In genomic region chr7:29334156-29334555, GRCm38 (mm10) we compare ENCODE assay signal across 26 mouse cellular contexts. TPM values are rescaled to one million over a fixed set of nuclear protein-coding genes. Genes with fewer than 3 reads are reported as not detected.
A peak's percentile ranks its signal among the peaks of the same experiment; 100 is the strongest.
DNase-seq lines count a peak whose midpoint lies in the region; ATAC-seq and TF ChIP-seq lines count a peak whose summit lies in the region.
"Had no signal": no experiment of that assay in that cellular context is flagged by ENCODE, and none has a peak within 500 bp of the region (broad histone marks: within the 10 kb centered on the region; RNA-seq: fewer than 3 reads in every experiment).

No protein-coding gene starts in this region.

- no peak overlapping the region for H3K4me2 ChIP-seq in lung, postnatal 0 days (replicated peaks; ENCODE audit: low read depth, low read length)
- H3K4me2 ChIP-seq in forebrain, postnatal 0 days (ENCODE audit: low read depth), result no peak overlapping the region
- H3K4me2 ChIP-seq in stomach, postnatal 0 days (replicated peaks; ENCODE audit: low read depth), result no peak overlapping the region
- H3K4me2 ChIP-seq: embryonic facial prominence, embryonic 12.5 days; hindbrain, embryonic 12.5 days; limb, embryonic 12.5 days; lung, embryonic 15.5 days; midbrain, embryonic 11.5 days; neural tube, embryonic 13.5 days had no signal

- 32% methylated on average over 6 of the region's 7 CpGs for WGBS in lung, postnatal 0 days
- WGBS in forebrain, postnatal 0 days, result 47% methylated on average over 6 of the region's 7 CpGs
- 59% methylated on average over 6 of the region's 7 CpGs for WGBS in limb, embryonic 10.5 days
- 72% methylated on average over 6 of the region's 7 CpGs for WGBS in stomach, postnatal 0 days

- peak overlapping the region; percentile 72; the same call in 1 of the 2 replicates for H3K27ac ChIP-seq in layer of hippocampus, adult 2 months
- no peak overlapping the region for H3K27ac ChIP-seq in lung, postnatal 0 days (ENCODE audit: low read length)
- peak overlapping the region; percentile 40; the same call in 1 of the 2 replicates for H3K27ac ChIP-seq in forebrain, postnatal 0 days (ENCODE audit: low read depth, low read length)
- peak overlapping the region; percentile 42; the same call in 1 of the 2 replicates for H3K27ac ChIP-seq in limb, embryonic 10.5 days
- no peak overlapping the region for H3K27ac ChIP-seq in stomach, postnatal 0 days (replicated peaks)
- H3K27ac ChIP-seq: embryonic facial prominence, embryonic 12.5 days; hindbrain, embryonic 12.5 days; limb, embryonic 12.5 days; lung, embryonic 15.5 days; neural tube, embryonic 13.5 days had no signal

- no peak for DNase-seq in layer of hippocampus, adult 2 months (ENCODE audit: low spot score in 2 of 2)
- no peak for DNase-seq in layer of hippocampus, postnatal 25 days (ENCODE audit: extremely low spot score in 1 of 2, low spot score in 1 of 2)
- DNase-seq in lung, postnatal 0 days (ENCODE audit: low spot score), result peak; percentile 81
- no peak for DNase-seq in lung, adult 18-20 months
- DNase-seq in forebrain, postnatal 0 days, result no peak
- no peak for DNase-seq in limb, embryonic 10.5 days (ENCODE audit: low spot score)
- no peak for DNase-seq in stomach, postnatal 0 days (ENCODE audit: low spot score)
- DNase-seq: adrenal gland, postnatal 10 days; B cell, adult 2 months; cerebellum, adult 18-20 months; cerebellum, postnatal 14 days; kidney, adult 9 months; kidney, postnatal 14 days; layer of hippocampus, postnatal 36 days; thymus, postnatal 25 days had no signal

- no peaks in the 10 kb centered on the region for H3K4me1 ChIP-seq in lung, postnatal 0 days (ENCODE audit: insufficient read depth, low read depth, low read length)
- H3K4me1 ChIP-seq in forebrain, postnatal 0 days (ENCODE audit: insufficient read depth), result no peaks in the 10 kb centered on the region
- peaks cover 8% of the 10 kb centered on the region for H3K4me1 ChIP-seq in limb, embryonic 10.5 days
- H3K4me1 ChIP-seq in stomach, postnatal 0 days (replicated peaks; ENCODE audit: control insufficient read depth, insufficient read depth), result no peaks in the 10 kb centered on the region
- H3K4me1 ChIP-seq: embryonic facial prominence, embryonic 12.5 days; hindbrain, embryonic 12.5 days; limb, embryonic 12.5 days; neural tube, embryonic 13.5 days had no signal

- H3K9me3 ChIP-seq in lung, postnatal 0 days (ENCODE audit: low read length), result no peaks in the 10 kb centered on the region
- no peaks in the 10 kb centered on the region for H3K9me3 ChIP-seq in forebrain, postnatal 0 days (ENCODE audit: low read length)
- no peaks in the 10 kb centered on the region for H3K9me3 ChIP-seq in limb, embryonic 10.5 days (replicated peaks)
- no peaks in the 10 kb centered on the region for H3K9me3 ChIP-seq in stomach, postnatal 0 days (ENCODE audit: control insufficient read depth, low read length)
- H3K9me3 ChIP-seq: embryonic facial prominence, embryonic 12.5 days; G1E; hindbrain, embryonic 12.5 days; limb, embryonic 12.5 days; lung, embryonic 15.5 days; neural tube, embryonic 13.5 days had no signal

- H3K9ac ChIP-seq in lung, postnatal 0 days (replicated peaks; ENCODE audit: low read depth), result no peak overlapping the region
- H3K9ac ChIP-seq in forebrain, postnatal 0 days, result no peak overlapping the region
- no peak overlapping the region for H3K9ac ChIP-seq in stomach, postnatal 0 days (ENCODE audit: low read length)
- H3K9ac ChIP-seq: embryonic facial prominence, embryonic 12.5 days; hindbrain, embryonic 12.5 days; limb, embryonic 12.5 days; lung, embryonic 15.5 days; neural tube, embryonic 13.5 days had no signal

- H3K27me3 ChIP-seq in lung, postnatal 0 days (replicated peaks; ENCODE audit: insufficient read depth, low read length), result no peaks in the 10 kb centered on the region
- no peaks in the 10 kb centered on the region for H3K27me3 ChIP-seq in forebrain, postnatal 0 days (ENCODE audit: insufficient read depth, low read length)
- H3K27me3 ChIP-seq in limb, embryonic 10.5 days (ENCODE audit: low read depth, poor library complexity, severe bottlenecking), result no peaks in the 10 kb centered on the region
- no peaks in the 10 kb centered on the region for H3K27me3 ChIP-seq in stomach, postnatal 0 days (ENCODE audit: control insufficient read depth, insufficient read depth, low read length)
- H3K27me3 ChIP-seq: CH12.LX; embryonic facial prominence, embryonic 12.5 days; hindbrain, embryonic 12.5 days; limb, embryonic 12.5 days; lung, embryonic 15.5 days; neural tube, embryonic 13.5 days had no signal

- no peak for TF ChIP-seq CTCF in layer of hippocampus, adult 2 months (conservative IDR thresholded peaks at IDR 0.05)
- no peak for TF ChIP-seq CTCF in lung, postnatal 0 days (IDR thresholded peaks at IDR 0.05)
- no peak for TF ChIP-seq CTCF in forebrain, postnatal 0 days (IDR thresholded peaks at IDR 0.05; ENCODE audit: low read depth)
- TF ChIP-seq CTCF in stomach, postnatal 0 days (IDR thresholded peaks at IDR 0.05; ENCODE audit: low read depth), result no peak

- peaks cover 11% of the 10 kb centered on the region; the same call in 1 of the 2 replicates for H3K36me3 ChIP-seq in lung, postnatal 0 days (ENCODE audit: insufficient read depth, low read length)
- peaks cover 56% of the 10 kb centered on the region for H3K36me3 ChIP-seq in forebrain, postnatal 0 days (ENCODE audit: insufficient read depth)
- H3K36me3 ChIP-seq in limb, embryonic 10.5 days, result peaks cover 54% of the 10 kb centered on the region
- peaks cover 21% of the 10 kb centered on the region; the same call in 1 of the 2 replicates for H3K36me3 ChIP-seq in stomach, postnatal 0 days (ENCODE audit: control insufficient read depth, insufficient read depth, low read length)

- no peak overlapping the region for H3K4me3 ChIP-seq in layer of hippocampus, adult 2 months
- H3K4me3 ChIP-seq in lung, postnatal 0 days (ENCODE audit: low read depth, low read length), result no peak overlapping the region
- H3K4me3 ChIP-seq in forebrain, postnatal 0 days (ENCODE audit: low read depth, low read length), result no peak overlapping the region
- no peak overlapping the region for H3K4me3 ChIP-seq in limb, embryonic 10.5 days
- H3K4me3 ChIP-seq in stomach, postnatal 0 days (ENCODE audit: low read depth, low read length), result no peak overlapping the region
- H3K4me3 ChIP-seq: embryonic facial prominence, embryonic 12.5 days; hindbrain, embryonic 12.5 days; limb, embryonic 12.5 days; lung, embryonic 15.5 days; myocyte; neural tube, embryonic 13.5 days had no signal

- TF ChIP-seq EP300 in lung, postnatal 0 days (IDR thresholded peaks at IDR 0.05), result 0 out of 2 replicates have a peak, but pooled peaks have one; percentile 19
- no peak for TF ChIP-seq EP300 in stomach, postnatal 0 days (optimal IDR thresholded peaks at IDR 0.05)

- ATAC-seq in lung, postnatal 0 days, result peak; percentile 61
- ATAC-seq in forebrain, postnatal 0 days, result no peak; the same call in 1 of the 2 replicates
- no peak for ATAC-seq in stomach, postnatal 0 days (ENCODE audit: low FRiP score, low TSS enrichment)
- ATAC-seq: activated CD4-positive, CD25-positive, alpha-beta regulatory T cell, adult 4 months; inflammation-experienced regulatory T-cells, adult 6 months had no signal

RNA-seq across cellular contexts. Expression of gene Dpf1, which starts 30.4 kb away (rescaled TPM):
- 100 to 1,000 TPM; 106 to 113 TPM for total RNA-seq in layer of hippocampus, adult 2 months (2021)
- 100 to 1,000 TPM; 100 to 111 TPM for total RNA-seq in layer of hippocampus, postnatal 25 days (2021)
- 2.0 and 2.5 TPM in 2 replicates for polyA plus RNA-seq in lung, postnatal 0 days (2015; fragmentation: Nextera tagmentation; extraction: Ambion mirVana)
- total RNA-seq in forebrain, postnatal 0 days (2014; rRNA removed), result 246 and 291 TPM in 2 replicates
- 243 and 248 TPM in 2 replicates for polyA plus RNA-seq in forebrain, postnatal 0 days (2015; fragmentation: Nextera tagmentation; extraction: Ambion mirVana)
- polyA plus RNA-seq in limb, embryonic 10.5 days (2016; fragmentation: Nextera tagmentation; extraction: Ambion mirVana), result 24.0 and 32.9 TPM in 2 replicates
- 1.9 TPM in 2 replicates for polyA plus RNA-seq in stomach, postnatal 0 days (2015; fragmentation: Nextera tagmentation; extraction: Ambion mirVana)
- polyA plus RNA-seq: activated CD4-positive, CD25-positive, alpha-beta regulatory T cell, adult 4 months had no signal

RNA-seq across cellular contexts. Expression of gene Ppp1r14a, which starts 45.0 kb away (rescaled TPM):
- 10 to 100 TPM; 20.8 to 21.6 TPM for total RNA-seq in layer of hippocampus, adult 2 months (2021)
- 10 to 100 TPM; 28.5 to 30.7 TPM for total RNA-seq in layer of hippocampus, postnatal 25 days (2021)
- 222 and 246 TPM in 2 replicates for polyA plus RNA-seq in lung, postnatal 0 days (2015; fragmentation: Nextera tagmentation; extraction: Ambion mirVana)
- 1.5 and 2.0 TPM in 2 replicates for total RNA-seq in forebrain, postnatal 0 days (2014; rRNA removed)
- polyA plus RNA-seq in forebrain, postnatal 0 days (2015; fragmentation: Nextera tagmentation; extraction: Ambion mirVana), result 2.3 and 2.8 TPM in 2 replicates
- polyA plus RNA-seq in limb, embryonic 10.5 days (2016; fragmentation: Nextera tagmentation; extraction: Ambion mirVana), result 5.4 and 6.1 TPM in 2 replicates
- polyA plus RNA-seq in stomach, postnatal 0 days (2015; fragmentation: Nextera tagmentation; extraction: Ambion mirVana), result 53.3 and 64.8 TPM in 2 replicates
- total RNA-seq: CH12.LX, G1E had no signal
- polyA plus RNA-seq: activated CD4-positive, CD25-positive, alpha-beta regulatory T cell, adult 4 months; inflammation-experienced regulatory T-cells, adult 6 months had no signal

RNA-seq across cellular contexts. Expression of gene Spint2, which starts 52.4 kb away (rescaled TPM):
- total RNA-seq in layer of hippocampus, adult 2 months (2021), result 10 to 100 TPM; 18.3 to 21.7 TPM
- total RNA-seq in layer of hippocampus, postnatal 25 days (2021), result 10 to 100 TPM; 17.6 to 19.2 TPM
- 429 and 453 TPM in 2 replicates for polyA plus RNA-seq in lung, postnatal 0 days (2015; fragmentation: Nextera tagmentation; extraction: Ambion mirVana)
- total RNA-seq in forebrain, postnatal 0 days (2014; rRNA removed), result 32.3 and 36.7 TPM in 2 replicates
- 94.6 and 127 TPM in 2 replicates for polyA plus RNA-seq in forebrain, postnatal 0 days (2015; fragmentation: Nextera tagmentation; extraction: Ambion mirVana)
- 58.8 and 71.8 TPM in 2 replicates for polyA plus RNA-seq in limb, embryonic 10.5 days (2016; fragmentation: Nextera tagmentation; extraction: Ambion mirVana)
- 638 and 692 TPM in 2 replicates for polyA plus RNA-seq in stomach, postnatal 0 days (2015; fragmentation: Nextera tagmentation; extraction: Ambion mirVana)

Comparison
In these comparisons a context has a peak if more than half of its experiments do, and no peak if none do; other contexts are left out.
1. H3K27ac ChIP-seq: peak in layer of hippocampus, adult 2 months (single experiment), forebrain, postnatal 0 days (single experiment) and limb, embryonic 10.5 days (single experiment); none in lung, postnatal 0 days (single experiment) and stomach, postnatal 0 days (single experiment).